Mouse (Mus musculus) intestine, embryonic 14.5 days (tissue): ENCODE results near the gene Gabbr2. TPM values are rescaled to one million over a fixed set of nuclear protein-coding genes. Genes with fewer than 3 reads are reported as not detected.

Experiments used
- ATAC-seq: fragments of 200-750 bp; cut with Nextera tagmentation; replicated peaks from 2 replicates; pipeline ENCODE4 v1.8.0; 2017; ENCODE audit warnings: low read depth, moderate number of reproducible peaks, moderate TSS enrichment, moderate library complexity; ENCODE audit not compliant: low FRiP score, low TSS enrichment
- DNase-seq: peaks from one replicate; pipeline ENCODE4 v3.0.0-alpha.2; 2018; ENCODE audit warnings: low spot score
- H3K27ac ChIP-seq: fragments of 300-500 bp; sonication (generic); 2 replicates; pipeline ENCODE4 v1.5.1; 2014; ENCODE audit warnings: low read depth, mild to moderate bottlenecking, control low read depth
- H3K27me3 ChIP-seq: fragments of 300-500 bp; sonication (generic); replicated peaks from 2 replicates; pipeline ENCODE4 v1.6.1; 2014; ENCODE audit warnings: low read length, control low read depth; ENCODE audit not compliant: control insufficient read depth, insufficient read depth
- H3K36me3 ChIP-seq: fragments of 300-500 bp; sonication (generic); 2 replicates; pipeline ENCODE4 v1.6.1; 2014; ENCODE audit warnings: low read length, control low read depth; ENCODE audit not compliant: control insufficient read depth, insufficient read depth
- H3K4me1 ChIP-seq: fragments of 300-500 bp; sonication (generic); replicated peaks from 2 replicates; pipeline ENCODE4 v1.6.1; 2014; ENCODE audit warnings: low read length, control low read depth, mixed read lengths; ENCODE audit not compliant: control insufficient read depth, insufficient read depth
- H3K4me2 ChIP-seq: fragments of 300-500 bp; sonication (generic); 2 replicates; pipeline ENCODE4 v1.6.1; 2014; ENCODE audit warnings: low read length
- H3K4me3 ChIP-seq: fragments of 300-500 bp; sonication (generic); 2 replicates; pipeline ENCODE4 v1.5.1; 2014; ENCODE audit warnings: low read depth, low read length, control low read depth, mixed read lengths
- H3K9ac ChIP-seq: fragments of 300-500 bp; sonication (generic); 2 replicates; pipeline ENCODE4 v1.6.1; 2014; ENCODE audit warnings: mild to moderate bottlenecking, low read length
- H3K9me3 ChIP-seq: fragments of 300-500 bp; sonication (generic); 2 replicates; pipeline ENCODE4 v1.6.1; 2016; ENCODE audit warnings: low read length, control low read depth; ENCODE audit not compliant: control insufficient read depth
- WGBS: fragments of 180-500 bp; shearing (Covaris S2); extraction: QIAGEN DNeasy Blood & Tissue Kit; methylation state at CpG from one replicate; pipeline ENCODE4 v1.1.7; 2014; 5-methylcytosine and 5-hydroxymethylcytosine counted together
- polyA plus RNA-seq: library from polyadenylated mRNA; unstranded; fragments of >200 nt; fragmentation: Nextera tagmentation; extraction: Ambion mirVana; gene quantifications from 2 replicates; pipeline ENCODE4 v1.2.1, GENCODE M21; 2014

Gabbr2 gene
- polyA plus RNA-seq, 1 experiment from 2014 or later = 0.16 TPM

GRCm38 (mm10) chr4:46696467-46696866 is 295.2 kb downstream of the Gabbr2 start:
- no peaks in the 10 kb centered on the region for H3K27me3 ChIP-seq
- no peak overlapping the region for H3K9ac ChIP-seq
- H3K4me3 ChIP-seq = no peak overlapping the region
- ATAC-seq (no peak), DNase-seq (no peak)
- H3K4me1 ChIP-seq = no peaks in the 10 kb centered on the region
- H3K27ac ChIP-seq = no peak overlapping the region
- WGBS = 76% methylated on average over 6 of the region's 6 CpGs
- no peak overlapping the region for H3K4me2 ChIP-seq
- H3K36me3 ChIP-seq = no peaks in the 10 kb centered on the region
- 0 out of 2 replicates have a peak, but pooled peaks cover under 1% of the 10 kb centered on the region for H3K9me3 ChIP-seq

- DNase-seq (no peak), ATAC-seq (no peak)
- Histone ChIP-seq H3K4me3 (no peak overlapping the region), H3K9ac (no peak overlapping the region), H3K4me2 (no peak overlapping the region), H3K9me3 (0 out of 2 replicates have a peak, but pooled peaks cover 2% of the 10 kb centered on the region), H3K27ac (no peak overlapping the region), H3K36me3 (no peaks in the 10 kb centered on the region), H3K4me1 (no peaks in the 10 kb centered on the region), H3K27me3 (no peaks in the 10 kb centered on the region)
- WGBS = 80% methylated on average over 8 of the region's 8 CpGs
Measured at GRCm38 (mm10) chr4:46690565-46690964, 301.1 kb downstream of the Gabbr2 start.

- ATAC-seq = no peak; the same call in 1 of the 2 replicates
- H3K4me2 ChIP-seq = no peak overlapping the region
- WGBS = 83% methylated on average over 8 of the region's 8 CpGs
- no peak overlapping the region; the same call in 1 of the 2 replicates for H3K9ac ChIP-seq
- no peak for DNase-seq
- no peaks in the 10 kb centered on the region for H3K36me3 ChIP-seq
- no peak overlapping the region for H3K4me3 ChIP-seq
- 0 out of 2 replicates have a peak, but pooled peaks cover 2% of the 10 kb centered on the region for H3K9me3 ChIP-seq
- no peaks in the 10 kb centered on the region for H3K4me1 ChIP-seq
- H3K27me3 ChIP-seq = no peaks in the 10 kb centered on the region
- no peak overlapping the region for H3K27ac ChIP-seq
Measured at GRCm38 (mm10) chr4:46690023-46690420, 301.7 kb downstream of the Gabbr2 start.

GRCm38 (mm10) chr4:46689397-46690022 is 302.2 kb downstream of the Gabbr2 start:
- Histone ChIP-seq H3K27ac (no peak overlapping the region), H3K4me2 (no peak overlapping the region), H3K9me3 (0 out of 2 replicates have a peak, but pooled peaks cover 2% of the 10 kb centered on the region), H3K27me3 (no peaks in the 10 kb centered on the region), H3K36me3 (no peaks in the 10 kb centered on the region), H3K4me1 (no peaks in the 10 kb centered on the region), H3K9ac (no peak overlapping the region; the same call in 1 of the 2 replicates), H3K4me3 (no peak overlapping the region)
- 44% methylated on average over 15 of the region's 15 CpGs for WGBS
- DNase-seq (peak; percentile 85), ATAC-seq (peak; percentile 53; the same call in 1 of the 2 replicates)

GRCm38 (mm10) chr4:46688213-46688832 is 303.4 kb downstream of the Gabbr2 start:
- Histone ChIP-seq H3K9me3 (0 out of 2 replicates have a peak, but pooled peaks cover 2% of the 10 kb centered on the region), H3K4me1 (no peaks in the 10 kb centered on the region), H3K9ac (no peak overlapping the region), H3K27ac (no peak overlapping the region), H3K4me2 (no peak overlapping the region), H3K36me3 (no peaks in the 10 kb centered on the region), H3K4me3 (no peak overlapping the region), H3K27me3 (no peaks in the 10 kb centered on the region)
- ATAC-seq (no peak), DNase-seq (no peak)
- 75% methylated on average over 14 of the region's 14 CpGs for WGBS

GRCm38 (mm10) chr4:46684160-46684559 is 307.5 kb downstream of the Gabbr2 start:
- H3K4me3 ChIP-seq = no peak overlapping the region
- H3K27ac ChIP-seq = no peak overlapping the region
- H3K27me3 ChIP-seq = no peaks in the 10 kb centered on the region
- no peaks in the 10 kb centered on the region for H3K9me3 ChIP-seq
- no peak for ATAC-seq
- H3K4me1 ChIP-seq = no peaks in the 10 kb centered on the region
- no peak overlapping the region for H3K9ac ChIP-seq
- H3K36me3 ChIP-seq = no peaks in the 10 kb centered on the region
- no peak for DNase-seq
- H3K4me2 ChIP-seq = no peak overlapping the region
- WGBS = 69% methylated on average over 6 of the region's 6 CpGs

- WGBS = 54% methylated on average over 3 of the region's 3 CpGs
- no peaks in the 10 kb centered on the region for H3K9me3 ChIP-seq
- no peaks in the 10 kb centered on the region for H3K36me3 ChIP-seq
- H3K27ac ChIP-seq = no peak overlapping the region
- ATAC-seq = no peak
- no peak overlapping the region for H3K4me3 ChIP-seq
- no peaks in the 10 kb centered on the region for H3K4me1 ChIP-seq
- no peaks in the 10 kb centered on the region for H3K27me3 ChIP-seq
- no peak for DNase-seq
- H3K9ac ChIP-seq = no peak overlapping the region
- H3K4me2 ChIP-seq = no peak overlapping the region
Measured at GRCm38 (mm10) chr4:46676646-46677045, 315.0 kb downstream of the Gabbr2 start.

- DNase-seq (no peak), ATAC-seq (no peak)
- Histone ChIP-seq H3K4me2 (no peak overlapping the region), H3K9me3 (no peaks in the 10 kb centered on the region), H3K4me3 (no peak overlapping the region), H3K4me1 (no peaks in the 10 kb centered on the region), H3K36me3 (no peaks in the 10 kb centered on the region), H3K27me3 (no peaks in the 10 kb centered on the region), H3K27ac (no peak overlapping the region), H3K9ac (no peak overlapping the region)
- 59% methylated on average over 4 of the region's 4 CpGs for WGBS
Measured at GRCm38 (mm10) chr4:46675992-46676391, 315.7 kb downstream of the Gabbr2 start.
